Mouse (Mus musculus) kidney, embryonic 16.5 days (tissue): ENCODE measurements around the gene 4632433K11Rik. TPM values are rescaled to one million over a fixed set of nuclear protein-coding genes. Genes with fewer than 3 reads are reported as not detected.
"Not testable (repeated sequence)": the region's sequence is repeated elsewhere in the genome, so short reads cannot be mapped to it uniquely, and the experiment has no call there.

Experiments used
- ATAC-seq: fragments of 200-750 bp; cut with Nextera tagmentation; 2 replicates; pipeline ENCODE4 v1.8.0; 2017; ENCODE audit warnings: moderate TSS enrichment; ENCODE audit not compliant: low FRiP score, low TSS enrichment
- H3K27ac ChIP-seq: fragments of 300-500 bp; sonication (generic); 2 replicates; pipeline ENCODE4 v1.5.1; 2014; ENCODE audit warnings: low read length
- H3K27me3 ChIP-seq: fragments of 300-500 bp; sonication (generic); 2 replicates; pipeline ENCODE4 v1.6.1; 2014; ENCODE audit warnings: low read length, control low read depth, mixed read lengths; ENCODE audit not compliant: insufficient read depth
- H3K36me3 ChIP-seq: fragments of 300-500 bp; sonication (generic); 2 replicates; pipeline ENCODE4 v1.6.1; 2014; ENCODE audit warnings: low read length, control low read depth, mixed read lengths; ENCODE audit not compliant: insufficient read depth
- H3K4me1 ChIP-seq: fragments of 300-500 bp; sonication (generic); 2 replicates; pipeline ENCODE4 v1.6.1; 2014; ENCODE audit warnings: low read length, control low read depth, mixed read lengths; ENCODE audit not compliant: insufficient read depth
- H3K4me2 ChIP-seq: fragments of 300-500 bp; sonication (generic); replicated peaks from 2 replicates; pipeline ENCODE4 v1.6.1; 2014; ENCODE audit warnings: low read depth, low read length
- H3K4me3 ChIP-seq: fragments of 300-500 bp; sonication (generic); 2 replicates; pipeline ENCODE4 v1.5.1; 2014; ENCODE audit warnings: mild to moderate bottlenecking, low read length
- H3K9ac ChIP-seq: fragments of 300-500 bp; sonication (generic); replicated peaks from 2 replicates; pipeline ENCODE4 v1.6.1; 2014; ENCODE audit warnings: low read length
- H3K9me3 ChIP-seq: fragments of 300-500 bp; sonication (generic); 2 replicates; pipeline ENCODE4 v1.6.1; 2016; ENCODE audit warnings: low read length, control low read depth
- WGBS: fragments of 180-500 bp; shearing (Covaris S2); extraction: QIAGEN DNeasy Blood & Tissue Kit; methylation state at CpG from one replicate; pipeline ENCODE4 v1.1.7; 2014; 5-methylcytosine and 5-hydroxymethylcytosine counted together
- polyA plus RNA-seq: library from polyadenylated mRNA; unstranded; fragments of >200 nt; fragmentation: Nextera tagmentation; extraction: Ambion mirVana; gene quantifications from 2 replicates; pipeline ENCODE4 v1.2.1, GENCODE M21; 2015

The 4632433K11Rik gene
- polyA plus RNA-seq = 1.3 TPM in 1 of 2 replicates, not detected in the other

DNA sequence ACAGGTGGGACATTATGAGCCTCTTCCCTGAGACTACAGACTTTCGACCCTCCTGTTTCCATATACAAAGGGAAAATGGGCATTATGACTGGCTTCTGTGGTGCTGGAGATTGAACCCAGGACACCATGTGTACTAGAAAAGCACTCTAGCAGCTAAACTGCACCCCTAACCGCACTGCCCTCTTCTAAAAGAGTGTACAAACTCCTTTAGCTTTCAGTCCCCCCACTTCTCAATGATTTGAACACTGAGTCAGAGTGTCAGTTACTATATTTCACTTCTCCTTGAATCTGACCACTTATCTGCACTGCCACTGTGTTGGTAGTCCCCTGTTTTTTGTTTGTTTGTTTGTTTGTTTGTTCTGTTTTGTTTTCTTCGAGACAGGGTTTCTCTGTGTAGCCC is at the start of gene 4632433K11Rik:
TSS of gene 4632433K11Rik (plus strand) at position 301 of the 400 bp plus-strand sequence.
- Histone ChIP-seq H3K4me3 (no peak within 1 kb of the TSS), H3K9me3 (peaks cover 46% of the 10 kb centered on the region), H3K4me1 (peaks cover 7% of the 10 kb centered on the region; the same call in 1 of the 2 replicates), H3K27ac (no peak within 1 kb of the TSS), H3K27me3 (no peaks in the 10 kb centered on the region), H3K36me3 (peaks cover 75% of the 10 kb centered on the region), H3K4me2 (no peak within 1 kb of the TSS), H3K9ac (no peak within 1 kb of the TSS)
- no peak for ATAC-seq
- 92% methylated on average over 3 of the region's 3 CpGs for WGBS

DNA sequence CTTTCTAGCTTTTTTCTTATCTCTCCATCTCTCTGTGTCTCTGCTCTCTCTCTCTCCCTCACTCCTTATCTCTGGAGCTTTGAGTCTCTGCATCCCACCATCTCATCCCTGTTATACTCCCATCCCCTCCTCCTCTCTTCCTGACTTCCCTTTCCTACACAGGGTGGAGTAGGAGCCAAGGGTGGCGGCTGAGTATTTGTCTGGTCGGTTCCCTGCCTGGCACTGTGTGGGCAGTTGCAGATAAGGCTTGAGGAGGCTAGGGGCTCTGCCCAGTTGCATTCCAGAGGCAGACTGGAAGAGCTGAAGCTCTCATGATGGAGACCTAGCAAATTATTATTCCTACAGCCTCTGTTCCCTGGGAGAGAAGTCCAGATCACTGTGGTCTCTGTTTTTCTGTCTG is 45.7 kb upstream of the 4632433K11Rik start:
- WGBS = 56% methylated on average over 2 of the region's 2 CpGs
- ATAC-seq = no peak
- peaks cover 21% of the 10 kb centered on the region for H3K36me3 ChIP-seq
- no peak overlapping the region for H3K4me3 ChIP-seq
- H3K27ac ChIP-seq = no peak overlapping the region
- no peak overlapping the region for H3K4me2 ChIP-seq
- no peaks in the 10 kb centered on the region for H3K4me1 ChIP-seq
- peaks cover 15% of the 10 kb centered on the region for H3K9me3 ChIP-seq
- no peak overlapping the region for H3K9ac ChIP-seq
- no peaks in the 10 kb centered on the region; the same call in 1 of the 2 replicates for H3K27me3 ChIP-seq

DNA sequence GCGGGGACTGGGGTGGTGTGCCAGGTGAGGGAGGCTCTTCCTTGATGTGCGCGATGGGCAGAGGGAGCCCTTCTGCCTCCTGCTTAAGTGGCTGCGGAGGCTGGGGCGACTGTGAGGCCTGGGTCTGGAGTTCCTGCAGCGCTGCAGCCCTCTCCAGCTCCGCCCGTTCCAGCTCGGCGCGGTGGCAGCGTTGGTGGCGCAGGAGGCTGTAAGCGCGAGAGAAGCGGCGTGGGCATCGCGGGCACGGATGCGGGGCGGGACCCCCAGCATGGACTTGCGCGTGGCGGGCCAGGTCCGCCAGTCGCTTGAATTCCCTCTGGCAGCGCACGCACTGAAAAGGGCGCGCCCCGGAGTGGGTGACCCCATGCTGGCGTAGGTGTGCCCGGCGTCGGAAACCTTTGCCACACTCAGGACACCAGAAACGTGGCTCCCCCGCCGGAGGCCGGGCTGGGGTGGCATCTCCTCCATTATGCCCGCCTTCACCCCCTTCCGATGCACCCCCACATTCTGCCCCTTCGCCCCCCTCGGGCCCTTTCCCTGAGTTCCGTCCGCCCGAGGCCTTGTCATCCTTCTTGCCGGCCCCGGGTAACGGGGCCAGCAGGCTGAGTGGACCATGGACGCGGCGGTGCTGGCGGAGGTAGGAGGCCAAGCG is 40.4 kb upstream of the 4632433K11Rik start:
- Histone ChIP-seq H3K9ac (no peak overlapping the region), H3K36me3 (peaks cover 29% of the 10 kb centered on the region), H3K27ac (no peak overlapping the region), H3K4me1 (peaks cover 18% of the 10 kb centered on the region), H3K27me3 (no peaks in the 10 kb centered on the region), H3K4me3 (no peak overlapping the region), H3K4me2 (peak overlapping the region; percentile 86), H3K9me3 (peaks cover 20% of the 10 kb centered on the region)
- ATAC-seq = no peak
- 48% methylated on average over 48 of the region's 55 CpGs for WGBS

DNA sequence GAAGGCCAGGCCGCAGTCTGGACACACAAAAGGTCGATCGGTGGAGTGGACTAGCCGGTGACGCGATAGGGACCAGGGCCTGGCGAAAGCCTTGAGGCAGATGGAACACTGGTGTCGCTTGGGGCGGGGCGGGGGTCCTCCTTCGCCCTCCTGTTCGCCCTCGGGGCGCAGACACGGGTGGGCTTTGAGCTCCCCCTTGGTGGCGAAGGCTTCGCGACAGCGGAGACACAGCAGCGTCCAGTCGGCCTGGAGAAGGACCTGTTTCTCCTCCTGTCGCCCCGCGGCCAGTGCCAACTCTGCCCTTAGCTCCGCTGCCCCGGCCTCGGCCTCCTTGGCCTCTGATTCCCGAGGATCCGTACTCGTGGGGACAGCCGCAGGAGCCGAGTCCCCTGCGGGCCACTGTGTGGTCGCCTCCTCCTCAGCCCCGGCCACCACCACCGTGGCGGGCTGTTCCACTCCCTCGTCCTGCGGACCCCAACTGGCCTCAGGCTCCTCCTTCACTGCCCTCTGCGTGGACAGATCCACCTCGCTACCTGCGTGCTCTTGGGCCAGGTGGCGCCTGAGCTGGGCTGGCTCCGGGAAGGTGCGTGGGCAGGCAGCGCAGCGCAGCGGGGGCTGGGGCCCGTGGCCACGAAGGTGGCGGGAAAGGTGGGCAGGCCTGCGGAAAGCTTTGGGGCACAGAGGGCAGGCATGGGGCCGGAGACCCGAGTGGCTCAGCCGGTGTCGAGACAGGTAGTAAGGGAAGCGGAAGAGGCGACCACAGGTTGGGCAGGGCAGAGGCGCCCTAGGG is 39.7 kb upstream of the 4632433K11Rik start:
- 51% methylated on average over 53 of the region's 59 CpGs for WGBS
- no peak for ATAC-seq
- no peak overlapping the region for H3K27ac ChIP-seq
- no peak overlapping the region for H3K9ac ChIP-seq
- H3K36me3 ChIP-seq = peaks cover 29% of the 10 kb centered on the region
- 0 out of 2 replicates have a peak overlapping the region, but pooled peaks have one; percentile 9 for H3K4me3 ChIP-seq
- H3K9me3 ChIP-seq = peaks cover 20% of the 10 kb centered on the region
- H3K4me1 ChIP-seq = peaks cover 18% of the 10 kb centered on the region
- H3K4me2 ChIP-seq = peak overlapping the region; percentile 86
- H3K27me3 ChIP-seq = no peaks in the 10 kb centered on the region

DNA sequence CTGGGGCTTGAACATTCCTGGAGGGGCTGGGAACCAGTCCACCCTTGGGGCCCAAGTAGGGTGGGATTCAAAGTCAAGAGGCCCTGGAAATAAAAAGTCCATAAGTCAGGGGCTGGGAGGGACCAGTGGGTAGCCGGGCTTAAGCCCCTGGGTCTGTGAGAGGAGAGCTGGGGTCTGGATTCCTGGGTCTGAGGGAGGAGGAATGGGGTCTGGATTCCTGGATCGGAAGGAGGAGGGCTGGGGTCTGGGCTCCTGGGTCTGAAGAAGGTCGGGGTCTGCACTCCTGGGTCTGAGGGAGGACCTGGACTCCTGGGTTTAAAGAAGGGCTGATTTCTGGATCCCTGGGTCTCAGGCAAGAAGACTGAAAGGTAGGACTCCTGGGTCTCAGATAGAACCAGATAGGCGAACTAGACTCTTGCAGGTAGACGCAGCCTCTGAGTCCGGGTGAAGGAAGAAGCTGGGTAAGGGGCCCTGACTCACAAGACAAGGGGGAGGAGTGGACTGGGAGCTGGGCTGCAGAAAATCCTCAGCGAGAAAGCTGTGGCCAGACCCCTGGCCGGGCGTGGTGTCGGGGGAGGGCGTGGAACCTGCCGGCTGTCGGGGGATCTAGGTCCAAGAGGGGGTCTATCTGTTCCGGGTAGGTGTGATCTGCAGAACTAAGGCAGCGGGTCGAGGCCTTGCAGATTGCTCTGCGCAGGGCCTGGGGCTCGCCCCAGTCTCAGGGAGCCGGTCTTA is 38.5 kb upstream of the 4632433K11Rik start:
- Histone ChIP-seq H3K9ac (peak overlapping the region; percentile 90), H3K27ac (0 out of 2 replicates have a peak overlapping the region, but pooled peaks have one; percentile 46), H3K4me2 (peak overlapping the region; percentile 86), H3K4me1 (peaks cover 18% of the 10 kb centered on the region), H3K4me3 (peak overlapping the region; percentile 85), H3K9me3 (peaks cover 20% of the 10 kb centered on the region), H3K27me3 (no peaks in the 10 kb centered on the region), H3K36me3 (peaks cover 29% of the 10 kb centered on the region)
- ATAC-seq = peak; percentile 33
- WGBS = 4% methylated on average over 19 of the region's 19 CpGs

DNA sequence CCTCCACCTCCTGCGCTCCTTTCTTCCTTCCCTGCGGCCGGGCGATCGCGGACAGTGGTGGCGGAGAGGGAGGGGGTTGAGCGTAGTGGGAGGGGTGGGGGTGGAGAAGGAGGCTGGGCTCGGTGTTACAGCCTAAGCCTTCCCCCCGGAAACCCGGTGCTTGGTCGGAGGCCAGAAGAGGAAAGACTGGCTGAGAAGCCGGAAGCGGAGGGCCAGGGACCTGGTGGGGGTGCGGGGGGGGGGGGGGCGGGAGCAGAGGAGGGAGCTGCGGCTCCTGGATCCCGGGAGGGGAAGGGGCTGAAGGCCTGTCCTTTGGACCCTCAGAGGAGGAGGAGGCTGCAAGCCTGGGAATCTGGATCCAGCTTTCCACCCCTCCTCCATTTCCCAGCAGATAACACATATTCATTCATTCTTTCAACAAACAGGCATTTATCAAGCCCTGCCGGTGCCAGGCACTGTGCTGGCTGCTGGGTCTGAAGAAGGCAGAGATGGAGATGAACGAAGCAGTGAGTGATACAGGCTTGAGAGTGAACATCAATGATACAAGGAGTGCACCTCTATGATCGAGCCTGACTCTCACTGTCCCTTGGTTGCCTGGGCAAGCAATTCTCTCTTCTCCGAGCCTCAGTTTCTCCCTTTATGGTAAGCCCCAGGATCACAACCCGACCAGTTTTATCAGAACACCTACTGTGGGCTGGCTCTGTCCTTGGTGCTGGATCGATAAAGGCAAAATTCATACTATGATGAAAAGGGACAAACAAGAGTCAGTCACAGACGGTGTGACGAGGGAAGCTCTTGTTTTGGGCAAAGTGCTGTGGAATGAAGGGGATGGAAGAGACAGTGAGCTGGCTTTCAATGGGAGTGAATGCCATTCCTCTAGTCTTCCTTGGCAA is 37.7 kb upstream of the 4632433K11Rik start, which contains the start of gene Zfp579:
TSS of gene Zfp579 (minus strand) at position 156 of the 893 bp plus-strand sequence.
- 7% methylated on average over 16 of the region's 26 CpGs for WGBS
- Histone ChIP-seq H3K9ac (peak within 1 kb of the TSS; percentile 90), H3K27me3 (no peaks in the 10 kb centered on the region)

DNA sequence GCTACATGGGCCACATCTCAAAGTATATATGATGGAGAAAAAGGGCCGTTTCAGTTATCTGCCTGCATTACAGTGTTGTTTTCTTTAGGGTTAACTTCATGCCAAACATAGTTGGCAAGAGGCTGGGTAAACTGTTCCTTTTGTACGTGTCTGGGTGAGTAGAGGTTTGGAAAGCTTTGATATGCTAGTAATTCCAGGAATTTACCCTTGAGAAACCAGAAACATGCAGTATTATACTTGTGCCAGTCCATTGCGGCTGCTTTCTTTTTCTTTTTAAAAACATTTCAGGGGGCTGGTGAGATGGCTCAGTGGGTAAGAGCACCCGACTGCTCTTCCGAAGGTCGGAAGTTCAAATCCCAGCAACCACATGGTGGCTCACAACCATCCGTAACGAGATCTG is 37.0 kb upstream of the 4632433K11Rik start:
- H3K9ac ChIP-seq = no peak overlapping the region; the same call in 1 of the 2 replicates

More for the DNA sequence above, 37.7 kb upstream of the 4632433K11Rik start, which contains the start of gene Zfp579:
- peaks cover 27% of the 10 kb centered on the region for H3K36me3 ChIP-seq
- peak; percentile 84 for ATAC-seq
- peak within 1 kb of the TSS; percentile 85 for H3K4me3 ChIP-seq
- peak within 1 kb of the TSS; percentile 86 for H3K4me2 ChIP-seq
- peak within 1 kb of the TSS; percentile 72 for H3K27ac ChIP-seq
- H3K9me3 ChIP-seq = peaks cover 18% of the 10 kb centered on the region
- H3K4me1 ChIP-seq = peaks cover 18% of the 10 kb centered on the region

DNA sequence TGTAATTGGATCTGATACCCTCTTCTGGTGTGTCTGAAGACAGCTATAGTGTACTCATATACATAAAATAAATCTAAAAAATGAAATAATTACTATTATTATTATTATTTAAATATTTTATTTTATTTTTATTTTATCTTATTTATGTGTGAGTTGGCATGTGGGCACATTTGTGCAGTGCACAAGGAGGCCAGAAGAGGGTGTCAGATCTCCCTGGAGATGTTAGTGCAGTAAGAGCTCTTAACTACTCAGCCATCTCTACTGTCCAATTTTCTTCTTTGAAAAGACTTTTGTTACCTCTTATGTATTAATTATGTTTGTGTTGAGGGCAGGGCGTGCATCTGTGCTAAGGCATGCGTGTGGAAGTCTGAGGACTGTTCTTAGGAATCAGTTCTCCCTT is 34.0 kb upstream of the 4632433K11Rik start:
- ATAC-seq = no peak
- 65% methylated on average over 2 of the region's 2 CpGs for WGBS
- H3K9me3 ChIP-seq = no peaks in the 10 kb centered on the region
- H3K27ac ChIP-seq = no peak overlapping the region
- H3K27me3 ChIP-seq = no peaks in the 10 kb centered on the region
- H3K4me1 ChIP-seq = peaks cover 15% of the 10 kb centered on the region
- no peak overlapping the region for H3K9ac ChIP-seq
- no peak overlapping the region for H3K4me2 ChIP-seq
- no peak overlapping the region for H3K4me3 ChIP-seq
- no peaks in the 10 kb centered on the region for H3K36me3 ChIP-seq

More for the DNA sequence above, 37.0 kb upstream of the 4632433K11Rik start:
- peaks cover 14% of the 10 kb centered on the region for H3K9me3 ChIP-seq
- H3K36me3 ChIP-seq = peaks cover 20% of the 10 kb centered on the region
- peak overlapping the region; percentile 72; the same call in 1 of the 2 replicates for H3K27ac ChIP-seq
- H3K4me2 ChIP-seq = peak overlapping the region; percentile 86
- 72% methylated on average over 6 of the region's 8 CpGs for WGBS
- H3K4me3 ChIP-seq = peak overlapping the region; percentile 85
- no peaks in the 10 kb centered on the region for H3K27me3 ChIP-seq
- ATAC-seq = no peak
- peaks cover 18% of the 10 kb centered on the region for H3K4me1 ChIP-seq

DNA sequence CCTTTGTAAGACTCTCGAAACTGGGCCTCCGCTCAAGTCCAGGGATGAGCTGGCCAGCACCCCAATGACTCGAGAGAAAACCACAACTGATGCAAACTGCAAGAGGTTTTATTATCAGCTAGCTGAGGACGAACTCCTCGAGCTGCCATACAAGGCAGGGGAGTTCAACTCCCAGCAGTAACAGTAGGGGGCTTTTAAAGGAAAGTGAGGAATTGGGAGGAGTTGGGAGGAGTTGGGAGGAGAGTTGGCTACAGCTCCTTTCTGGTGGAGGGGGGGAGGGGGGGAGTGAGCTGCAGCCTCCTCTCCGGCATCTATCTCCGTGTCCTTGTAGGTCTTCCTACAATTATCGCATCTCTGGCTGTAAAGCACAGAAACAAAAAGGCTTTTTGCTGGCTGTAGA is 31.0 kb upstream of the 4632433K11Rik start:
- not testable (repeated sequence) for H3K4me3 ChIP-seq, H3K9me3 ChIP-seq, ATAC-seq, H3K27me3 ChIP-seq, H3K4me2 ChIP-seq, H3K27ac ChIP-seq, H3K9ac ChIP-seq, H3K4me1 ChIP-seq
- 74% methylated on average over 8 of the region's 8 CpGs for WGBS
- peaks cover 18% of the 10 kb centered on the region for H3K36me3 ChIP-seq
